Mouse (Mus musculus): ENCODE results near the gene Gramd1b.
"Not testable (repeated sequence)": the region's sequence is repeated elsewhere in the genome, so short reads cannot be mapped to it uniquely, and the experiment has no call there.

The Gramd1b gene

DNA sequence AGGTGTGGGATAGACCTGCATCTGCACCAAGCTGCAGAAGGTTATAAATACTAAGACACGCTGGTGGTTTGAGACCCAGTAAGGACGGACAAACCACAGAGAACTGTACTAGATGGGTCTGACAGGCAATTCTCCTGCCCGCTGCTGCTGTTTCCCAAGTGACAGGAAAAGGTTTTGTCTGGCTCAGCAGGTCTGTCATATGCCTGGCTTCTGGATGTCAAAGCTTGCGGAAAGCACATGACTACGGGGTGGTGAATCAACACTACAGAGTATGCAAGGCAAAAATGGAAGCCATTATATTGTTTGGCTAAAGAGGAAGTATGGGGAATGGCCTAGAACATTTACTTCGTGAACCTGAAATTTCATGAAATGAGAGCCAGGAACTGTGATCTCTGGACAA lies 10.1 kb downstream of the Gramd1b start:
- in situ Hi-C loops (cut with MboI; ENCODE audit: low sequenced_read_pairs), result no loop called here

DNA sequence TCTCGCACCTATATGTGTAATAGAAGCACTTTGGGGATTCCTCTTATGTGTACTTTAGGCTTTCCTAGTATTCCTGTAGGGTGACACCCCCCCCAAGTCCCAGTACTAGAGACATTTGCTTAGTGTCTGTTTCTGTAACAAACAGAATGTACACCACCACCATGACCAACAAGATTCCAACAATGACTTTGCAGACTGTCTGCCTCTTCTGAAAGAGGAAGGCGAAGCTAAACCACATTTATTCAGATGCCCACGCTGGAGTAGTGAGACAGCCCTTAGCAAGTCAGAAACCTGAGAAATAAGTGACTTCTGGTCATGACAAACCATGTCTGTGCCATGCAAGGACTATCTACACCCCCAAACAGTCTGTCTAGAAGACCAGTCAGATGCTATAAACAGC lies 11.9 kb downstream of the Gramd1b start:
- in situ Hi-C loops (cut with MboI; ENCODE audit: low sequenced_read_pairs), result no loop called here

DNA sequence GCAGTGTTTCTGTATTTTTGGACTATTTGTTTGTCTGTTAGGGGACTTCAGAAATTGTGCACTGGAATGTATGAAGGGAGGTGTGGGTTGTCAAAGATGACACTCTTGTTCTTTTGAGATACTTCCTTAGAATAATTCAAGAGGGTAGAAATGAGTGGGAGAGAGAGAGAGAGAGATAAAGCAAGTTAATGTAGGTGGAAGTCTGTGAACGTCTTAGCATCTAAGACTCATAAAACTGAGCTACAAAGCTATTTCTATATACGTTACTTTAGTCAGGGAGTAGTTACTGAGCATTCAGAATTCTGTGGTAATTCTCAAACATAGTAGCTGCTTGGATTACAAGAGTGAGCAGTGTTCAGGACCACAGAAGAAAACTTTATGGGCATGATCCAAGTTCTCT lies 19.2 kb downstream of the Gramd1b start:
- in situ Hi-C loops (cut with MboI; ENCODE audit: low sequenced_read_pairs), result no loop called here

DNA sequence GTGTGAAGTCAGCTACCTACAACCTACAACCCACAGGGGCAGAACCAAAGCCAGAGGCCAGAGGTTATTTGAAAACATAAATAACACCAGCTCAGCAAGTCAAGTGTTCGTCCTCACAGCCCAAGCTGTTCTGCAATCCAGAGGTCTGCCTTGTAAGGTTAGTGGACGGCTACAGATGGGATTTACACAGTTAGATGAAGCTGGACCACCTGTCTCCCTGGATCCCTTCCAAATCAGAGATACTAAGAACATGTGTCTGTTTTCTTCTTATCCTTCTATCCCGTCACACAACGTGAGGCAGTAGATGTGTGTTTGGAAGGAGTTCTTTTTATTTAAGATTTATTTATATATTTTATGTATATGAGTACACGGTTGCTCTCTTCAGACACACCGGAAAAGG lies 21.7 kb downstream of the Gramd1b start:
- in situ Hi-C loops (cut with MboI; ENCODE audit: low sequenced_read_pairs), result no loop called here

DNA sequence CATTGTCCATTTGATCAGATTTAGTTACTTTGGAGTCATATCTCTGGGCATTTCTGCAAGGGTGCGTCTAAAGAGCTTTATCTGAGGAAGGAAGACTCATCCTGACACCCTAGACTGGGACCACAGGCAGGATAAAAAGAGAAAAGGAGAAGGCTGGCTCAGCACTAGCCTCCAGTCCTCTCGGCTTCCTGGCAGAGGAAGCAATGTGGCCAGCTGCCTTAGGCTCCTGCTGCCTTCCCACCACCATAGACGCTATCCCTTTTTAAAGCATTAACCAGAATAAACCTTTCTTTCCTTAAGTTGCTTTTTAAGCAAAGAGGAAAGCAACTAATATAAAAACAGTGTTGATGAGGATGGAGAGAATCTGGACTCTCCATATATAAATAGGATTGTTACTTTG lies 24.6 kb downstream of the Gramd1b start:
- in situ Hi-C loops (cut with MboI; ENCODE audit: low sequenced_read_pairs), result no loop called here

DNA sequence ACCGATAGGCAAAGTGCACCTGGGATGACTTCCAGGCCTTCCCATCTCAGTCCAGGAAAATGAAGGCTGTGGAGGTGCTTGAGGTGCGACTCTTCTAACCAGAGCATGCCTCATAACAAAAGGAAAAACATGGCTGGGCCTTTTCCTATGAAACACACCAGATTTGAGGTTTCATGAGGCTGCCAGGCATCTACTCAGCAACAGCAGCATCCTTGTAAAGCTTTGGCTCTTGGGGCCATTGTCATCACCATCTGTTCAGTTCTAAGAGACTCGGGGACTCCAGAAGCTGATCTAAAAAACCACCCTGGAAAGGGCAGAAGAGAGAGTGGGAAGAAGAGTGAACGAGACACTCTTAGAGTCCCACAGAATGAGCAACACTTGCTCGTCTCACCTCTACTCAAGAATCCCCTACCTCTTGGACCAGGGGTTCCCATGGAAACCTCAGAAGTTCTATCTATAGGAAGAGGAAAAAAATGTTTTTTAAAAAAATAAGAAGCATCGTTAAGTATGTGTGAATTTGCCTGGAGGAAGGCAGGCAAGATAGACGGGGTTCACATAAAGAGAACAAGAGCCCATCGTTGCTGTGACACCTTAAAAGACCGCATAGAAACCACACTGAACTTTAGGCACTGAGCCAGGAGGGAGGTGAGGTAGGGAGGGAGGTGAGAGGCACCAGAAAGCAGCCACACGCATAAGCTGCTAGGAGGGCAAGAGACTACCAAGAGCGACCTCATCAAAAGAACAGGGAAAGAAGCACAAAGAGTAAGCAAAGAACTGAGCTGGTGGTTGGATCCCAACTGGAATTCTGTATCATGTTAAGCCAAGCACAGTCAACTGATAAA lies 25.5 kb downstream of the Gramd1b start:
- in situ Hi-C loops (cut with MboI; ENCODE audit: low sequenced_read_pairs), result no loop called here

DNA sequence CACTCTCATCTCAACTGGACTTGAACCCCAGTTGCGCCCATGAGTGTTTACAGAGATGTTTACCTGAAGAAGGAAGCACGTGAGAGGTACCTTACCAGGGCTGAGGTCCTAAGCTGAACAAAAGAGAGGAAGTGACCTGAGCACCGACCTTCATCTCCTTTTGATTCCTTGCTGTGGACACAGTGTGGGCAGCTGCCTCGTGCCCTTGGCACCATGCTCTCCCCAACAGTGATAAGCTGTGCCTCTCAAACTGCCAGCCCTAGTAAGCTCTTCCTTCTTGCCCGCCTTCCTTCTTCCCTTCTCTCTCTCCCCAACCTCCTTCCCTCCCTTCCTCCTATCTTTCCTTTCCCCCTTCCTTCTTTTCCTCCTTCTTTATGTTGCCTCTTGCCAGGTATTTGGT lies 26.3 kb downstream of the Gramd1b start:
- in situ Hi-C loops (cut with MboI; ENCODE audit: low sequenced_read_pairs), result no loop called here

DNA sequence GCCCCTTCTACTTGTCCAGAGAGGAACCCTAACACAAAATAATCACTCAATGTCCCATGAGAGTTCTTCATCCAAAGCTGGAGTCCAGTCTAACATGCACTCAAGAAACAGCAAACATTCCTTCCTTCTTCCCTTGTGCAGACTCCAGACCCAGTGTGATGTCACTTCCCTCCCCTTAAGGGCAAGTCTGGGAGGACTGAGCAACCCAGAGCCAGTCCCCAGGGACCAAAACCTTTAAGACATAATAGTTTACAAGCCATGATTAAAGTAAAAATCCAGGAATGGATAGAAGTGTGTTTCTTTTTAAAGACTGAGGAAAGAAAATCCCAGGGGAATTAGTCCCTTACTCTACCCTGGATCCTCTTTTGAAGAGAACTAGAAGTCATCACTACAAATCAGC lies 30.5 kb downstream of the Gramd1b start:
- in situ Hi-C loops (cut with MboI; ENCODE audit: low sequenced_read_pairs), result no loop called here

DNA sequence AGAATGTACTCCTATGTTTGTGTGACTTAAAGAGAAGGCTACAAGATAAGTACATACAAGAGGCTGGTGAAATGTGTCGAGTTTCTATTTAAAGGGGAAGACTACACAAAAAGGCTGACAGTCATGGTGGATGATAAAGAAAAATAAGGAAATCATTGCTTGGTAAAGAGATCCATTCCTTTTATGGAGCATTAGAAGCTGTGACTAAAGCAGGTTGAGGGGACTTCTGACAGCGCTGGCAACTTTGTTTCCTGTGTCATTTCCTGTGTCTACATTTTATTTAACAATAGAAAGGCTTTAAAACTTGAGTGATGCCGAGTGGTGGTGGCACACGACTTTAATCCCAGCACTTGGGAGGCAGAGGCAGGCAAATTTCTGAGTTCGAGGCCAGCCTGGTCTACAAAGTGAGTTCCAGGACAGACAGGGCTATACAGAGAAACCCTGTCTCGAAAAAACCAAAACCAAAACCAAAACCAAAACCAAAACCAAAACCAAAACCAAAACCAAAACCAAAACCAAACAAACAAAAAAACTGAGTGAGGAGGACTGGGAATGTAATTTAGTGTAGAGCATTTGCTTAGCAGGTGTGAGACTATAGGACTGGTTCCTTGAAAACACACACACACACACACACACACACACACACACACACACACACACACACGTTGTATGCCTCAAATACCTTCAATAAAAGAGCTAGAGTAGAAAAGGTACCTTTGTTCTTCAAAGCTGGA lies 48.7 kb downstream of the Gramd1b start:
- in situ Hi-C loops (cut with MboI; ENCODE audit: low sequenced_read_pairs), result not testable (repeated sequence)

DNA sequence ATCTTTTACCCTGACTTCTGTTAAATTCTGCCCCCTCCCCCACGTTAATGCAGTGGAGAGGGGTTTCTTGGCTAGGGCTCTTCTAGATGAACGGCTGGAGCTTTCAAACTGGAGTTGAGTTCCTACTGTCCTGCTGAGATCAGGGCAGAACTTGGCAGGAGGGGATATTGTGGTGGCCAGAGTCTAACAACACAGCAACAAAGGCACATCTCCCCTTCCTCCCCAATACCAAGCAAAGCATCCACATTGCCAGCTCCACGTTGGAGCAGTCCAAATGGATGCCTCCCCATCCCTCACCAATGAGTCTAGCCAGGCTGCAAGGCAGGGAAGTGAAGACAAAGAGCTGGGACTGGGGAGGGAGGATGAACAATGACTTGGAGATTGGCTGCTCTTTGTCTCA lies 49.9 kb downstream of the Gramd1b start:
- in situ Hi-C loops (cut with MboI; ENCODE audit: low sequenced_read_pairs), result no loop called here

DNA sequence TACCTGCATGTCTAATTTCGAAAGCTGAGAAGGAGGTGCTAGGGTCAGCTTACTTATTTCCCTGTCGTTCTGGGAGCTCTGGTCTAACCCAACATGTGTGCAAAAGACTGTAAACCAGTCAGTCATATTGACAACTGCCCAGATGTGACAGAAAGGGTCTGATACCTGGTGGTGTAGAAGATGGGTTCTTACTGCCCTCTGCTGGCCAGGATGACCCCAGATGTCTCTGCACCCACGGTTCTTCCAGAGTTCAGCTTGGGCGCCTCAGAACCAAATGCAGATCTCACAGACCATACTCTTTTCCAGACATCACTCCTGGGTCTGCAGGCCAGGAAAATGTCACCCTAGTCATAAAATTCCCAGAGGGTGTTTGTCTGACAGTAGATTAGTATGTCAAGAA lies 51.9 kb downstream of the Gramd1b start:
- in situ Hi-C loops (cut with MboI; ENCODE audit: low sequenced_read_pairs), result no loop called here

DNA sequence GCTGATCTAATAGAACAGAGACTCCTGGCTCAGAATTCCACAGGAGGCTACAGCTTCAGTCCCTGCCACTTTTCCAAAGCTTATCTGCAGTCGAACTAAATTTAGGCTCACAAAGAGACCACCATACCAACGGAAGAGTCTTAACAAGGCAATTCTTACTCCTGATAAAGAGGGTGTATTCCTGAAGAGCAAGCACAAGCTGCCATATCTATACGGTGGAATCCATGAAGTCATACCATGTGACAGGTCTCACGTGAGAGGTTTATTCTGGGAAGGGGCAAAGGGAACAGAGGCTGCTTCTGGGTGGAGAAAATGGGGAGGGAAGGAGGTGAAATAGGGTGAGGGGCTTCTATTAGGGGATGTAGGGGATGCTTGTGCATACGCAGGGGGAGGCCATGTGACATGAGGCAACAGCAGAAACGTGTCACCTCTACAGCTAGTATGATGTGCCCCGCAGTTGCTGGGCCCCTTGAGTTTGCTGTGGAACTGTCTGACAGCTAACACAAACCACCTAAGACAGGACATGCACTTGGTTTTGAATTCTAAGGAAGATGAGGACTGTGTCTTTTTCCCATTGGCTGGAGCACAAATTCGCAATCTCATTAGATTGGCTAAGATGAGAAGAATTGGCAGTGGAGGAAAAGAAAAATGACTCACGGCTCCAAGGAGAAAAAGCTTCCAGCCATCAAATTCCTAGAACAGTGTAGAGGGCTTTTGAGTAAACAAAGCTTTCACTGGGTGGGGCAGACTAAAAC lies 52.9 kb downstream of the Gramd1b start:
- in situ Hi-C loops (cut with MboI; ENCODE audit: low sequenced_read_pairs), result no loop called here

DNA sequence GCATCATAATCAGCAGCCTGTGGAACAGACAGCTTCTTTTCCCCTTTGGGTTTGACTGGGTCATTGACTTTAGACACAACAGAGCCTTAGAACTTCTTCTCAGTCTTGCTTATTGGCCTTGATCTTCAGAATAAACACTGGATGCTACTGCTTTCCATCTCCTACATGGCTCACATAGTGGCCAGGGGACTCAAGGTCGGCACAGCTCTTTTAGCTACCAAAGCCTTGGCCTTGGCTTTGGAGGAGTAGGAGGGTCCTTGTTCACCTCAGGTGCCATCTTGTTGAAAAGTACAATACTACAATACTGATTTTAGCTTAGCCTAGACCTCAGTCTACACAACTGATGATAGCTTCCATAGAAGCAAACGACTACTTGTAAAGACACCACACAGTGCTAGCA lies 53.6 kb downstream of the Gramd1b start:
- in situ Hi-C loops (cut with MboI; ENCODE audit: low sequenced_read_pairs), result no loop called here

DNA sequence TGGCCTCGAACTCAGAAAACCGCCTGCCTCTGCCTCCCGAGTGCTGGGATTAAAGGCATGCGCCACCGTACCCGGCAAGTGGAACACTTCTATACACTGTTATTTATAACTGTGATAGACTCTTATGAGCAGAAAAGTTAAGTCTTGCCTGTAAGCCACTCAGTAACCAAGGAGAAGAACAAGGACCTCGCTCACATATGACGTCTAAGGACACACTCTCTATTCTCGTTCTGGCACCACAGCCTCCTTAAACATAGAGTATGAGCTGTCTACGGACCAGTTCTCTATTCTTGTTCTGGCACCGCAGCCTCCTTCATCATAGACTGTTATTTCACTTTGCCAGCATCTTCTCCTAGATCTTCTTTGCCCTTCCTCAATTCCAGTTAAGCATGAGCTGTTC lies 55.1 kb downstream of the Gramd1b start:
- in situ Hi-C loops (cut with MboI; ENCODE audit: low sequenced_read_pairs), result no loop called here

DNA sequence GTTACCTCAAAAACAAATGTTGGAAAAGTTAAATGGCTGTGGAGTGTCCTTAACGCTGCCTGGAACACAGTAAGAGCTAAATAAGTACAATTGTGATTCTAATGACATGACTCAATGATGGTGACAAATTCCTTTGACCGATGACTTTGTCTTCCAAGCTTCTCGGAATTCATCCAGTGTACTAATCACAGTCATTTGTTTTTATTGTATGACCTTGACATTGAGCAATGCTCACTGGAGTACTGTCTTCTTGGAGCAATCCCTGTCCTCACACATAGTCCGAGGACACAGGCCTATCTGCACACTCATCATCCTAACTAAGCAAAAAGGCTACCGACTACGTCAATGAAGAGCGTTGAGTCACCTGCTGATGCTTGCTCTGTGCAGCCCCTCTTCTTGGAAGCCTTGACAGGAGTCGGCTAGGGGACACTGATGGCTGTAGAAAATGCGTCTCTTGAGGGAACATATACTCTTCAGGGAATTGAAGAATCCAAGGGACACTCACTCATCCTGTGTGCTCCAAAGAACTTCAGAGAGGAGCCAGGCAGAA lies 58.1 kb downstream of the Gramd1b start:
- in situ Hi-C loops (cut with MboI; ENCODE audit: low sequenced_read_pairs), result no loop called here

DNA sequence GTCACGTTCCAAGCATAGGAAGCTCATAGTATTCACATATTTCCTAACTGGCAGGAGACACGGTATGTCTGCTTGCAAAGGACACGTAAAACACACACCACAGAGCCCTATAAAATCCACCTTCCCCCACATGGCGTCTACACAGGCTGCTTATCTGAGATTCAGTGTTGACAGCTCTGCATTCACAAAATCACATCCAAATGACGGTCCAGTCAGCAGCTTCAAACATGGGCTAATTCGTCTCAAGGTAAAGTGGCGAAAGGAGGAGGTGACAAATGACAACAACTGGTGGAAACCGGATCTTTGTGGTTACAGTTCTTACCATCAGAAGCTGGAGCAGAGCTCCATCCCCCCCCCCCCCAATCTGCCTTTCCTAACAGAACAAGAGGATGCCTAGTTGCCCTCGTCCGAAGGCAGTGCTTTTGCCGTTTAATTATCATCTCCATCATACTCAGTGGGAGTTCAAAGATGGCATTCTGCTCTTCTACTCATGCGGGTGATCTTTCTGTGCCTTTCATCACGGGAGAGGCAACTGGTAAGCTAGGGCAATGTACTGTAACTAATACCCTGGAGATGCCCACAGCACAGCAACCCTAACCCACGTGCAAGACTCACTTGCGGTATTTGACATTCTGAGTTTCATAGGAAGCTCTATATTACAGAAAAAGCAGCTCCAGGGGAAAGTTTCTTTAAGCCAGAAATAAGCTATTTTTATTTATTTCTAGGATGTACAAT lies 61.6 kb downstream of the Gramd1b start:
- in situ Hi-C loops (cut with MboI; ENCODE audit: low sequenced_read_pairs), result no loop called here

DNA sequence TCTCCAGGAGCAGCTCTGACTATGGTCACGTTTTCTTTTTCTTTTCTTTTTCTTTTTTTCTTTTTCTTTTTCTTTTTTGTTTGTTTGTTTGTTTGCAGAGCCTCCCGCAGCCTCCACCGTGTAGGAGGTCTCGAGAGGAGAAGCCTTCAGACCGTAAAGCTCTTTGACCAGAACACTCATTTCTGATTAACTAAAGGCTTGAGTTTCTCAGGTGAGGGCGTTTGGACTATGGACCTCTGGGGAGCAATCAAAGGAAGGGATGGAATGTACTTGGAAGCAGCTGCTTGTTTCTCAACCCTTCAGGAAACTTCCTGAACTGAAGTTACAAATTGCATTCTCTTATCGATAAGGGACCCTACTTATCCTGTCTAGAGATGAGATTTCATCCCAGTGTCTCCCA lies 64.4 kb downstream of the Gramd1b start:
- in situ Hi-C loops (cut with MboI; ENCODE audit: low sequenced_read_pairs), result no loop called here

DNA sequence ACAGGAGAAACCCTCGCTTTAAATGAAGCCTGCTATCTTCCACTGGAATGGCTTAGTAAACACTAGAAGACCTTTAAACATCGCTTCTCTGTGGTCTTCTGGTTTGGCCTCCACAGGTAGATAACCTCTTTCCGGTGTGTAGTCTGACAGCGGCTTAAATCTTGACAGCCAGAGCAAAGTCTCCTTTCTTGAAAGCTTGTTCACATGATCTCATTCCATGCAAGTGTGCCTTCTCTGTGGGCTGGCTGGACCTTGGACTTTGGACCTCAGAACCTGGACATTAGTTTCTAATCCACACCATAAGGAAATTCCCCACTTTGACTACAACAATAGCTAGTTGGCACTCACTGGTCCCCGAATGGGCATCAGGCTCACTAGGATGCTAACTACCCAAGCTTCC lies 65.6 kb downstream of the Gramd1b start:
- in situ Hi-C loops (cut with MboI; ENCODE audit: low sequenced_read_pairs), result no loop called here

DNA sequence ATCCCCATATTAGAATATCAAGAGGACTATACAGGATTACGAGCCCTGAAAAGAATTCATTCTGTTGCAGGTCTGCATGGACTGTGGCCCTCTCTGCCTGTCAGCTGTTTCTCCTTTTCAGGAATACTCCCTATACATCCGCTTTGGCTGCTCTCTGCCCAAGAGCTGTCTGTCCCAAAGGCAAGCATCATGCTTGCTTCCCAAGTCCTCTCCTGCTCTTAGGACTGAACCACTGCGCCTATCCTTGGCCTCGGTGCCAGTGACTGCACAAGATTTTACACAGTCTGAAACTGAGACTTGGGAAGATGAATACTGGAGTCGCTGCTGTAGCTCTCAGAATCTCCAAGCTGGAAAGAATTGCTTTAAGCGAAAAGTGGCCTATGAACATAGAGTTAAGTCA lies 68.8 kb downstream of the Gramd1b start:
- in situ Hi-C loops (cut with MboI; ENCODE audit: low sequenced_read_pairs), result no loop called here

DNA sequence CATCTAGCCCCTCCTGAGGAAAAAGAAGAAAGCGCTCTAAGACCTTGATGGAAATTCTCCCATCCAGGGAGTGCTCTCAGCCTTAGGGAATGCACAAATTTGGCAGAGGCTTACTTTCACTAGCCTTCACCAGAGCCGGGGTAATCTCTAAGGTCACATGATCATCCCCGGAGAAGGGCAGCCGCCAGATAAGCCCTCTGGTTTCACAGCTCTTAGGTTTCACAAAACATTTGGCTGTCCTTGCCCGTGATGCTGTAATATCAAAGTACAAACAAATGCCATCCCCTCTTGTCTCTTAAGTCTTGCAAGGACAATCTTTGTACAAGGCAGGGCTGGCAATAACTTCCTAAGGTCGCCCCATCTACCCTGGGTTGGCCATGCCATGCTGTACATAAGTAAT lies 70.4 kb downstream of the Gramd1b start:
- in situ Hi-C loops (cut with MboI; ENCODE audit: low sequenced_read_pairs), result no loop called here
